Mouse (Mus musculus): Measurements from ENCODE around the gene Chpf. TPM values are rescaled to one million over a fixed set of nuclear protein-coding genes. Genes with fewer than 3 reads are reported as not detected.

The Chpf gene
- 10 to 100 TPM; 29.5 to 30.1 TPM for total RNA-seq (2021)
- long read RNA-seq, experiment 1, transcript Chpf-201 (4 exons, 2,892 nt): major isoform, 75 of 88 reads
- long read RNA-seq, experiment 1, transcript Chpf-205 (3 exons, 3,333 nt): minor isoform, 7 of 88 reads
- long read RNA-seq, experiment 1, partial matches to known transcripts: 3 of 88 reads
- long read RNA-seq, experiment 1, other reads (novel, unspliced or antisense): 0 of 88 reads
- long read RNA-seq, experiment 2, transcript Chpf-201 (4 exons, 2,892 nt): major isoform, 76 of 85 reads
- long read RNA-seq, experiment 2, partial matches to known transcripts: 0 of 85 reads
- long read RNA-seq, experiment 2, other reads (novel, unspliced or antisense): 6 of 85 reads

DNA sequence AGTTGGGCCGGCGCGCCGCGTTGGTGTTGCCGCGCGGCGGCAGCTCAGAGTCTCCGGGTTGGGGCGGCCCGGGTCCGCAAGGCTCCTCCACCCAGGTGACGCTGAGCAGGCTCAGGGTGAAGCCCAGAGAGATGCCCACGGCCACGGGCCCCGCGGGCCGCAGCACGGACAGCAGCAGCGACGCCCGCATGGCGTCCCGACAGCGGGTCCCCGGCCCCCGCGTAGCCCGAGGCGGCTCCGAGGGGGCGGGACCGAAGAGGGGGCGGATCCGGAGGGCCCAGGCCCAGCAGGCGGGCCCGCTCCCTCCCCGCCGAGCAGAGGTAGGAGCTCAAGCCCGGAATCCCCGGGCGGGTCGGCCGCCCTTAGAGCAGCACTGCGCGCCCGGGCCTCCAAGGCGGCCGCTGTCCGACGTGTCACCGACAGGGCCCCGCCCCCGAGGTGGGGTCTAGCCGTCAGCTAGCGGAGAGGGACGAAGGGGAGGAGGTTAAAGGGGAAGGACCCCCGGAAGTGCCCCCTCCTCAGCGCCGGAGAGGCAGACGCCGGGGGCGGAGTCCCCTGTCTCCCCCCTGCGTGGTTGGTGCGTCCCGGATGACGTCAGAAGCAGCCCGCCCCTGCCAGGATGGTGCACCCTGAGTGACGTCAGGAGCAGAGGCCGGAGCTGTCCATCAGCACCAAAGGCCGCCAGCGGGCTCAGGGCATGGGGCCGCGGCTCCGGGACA lies at the start of gene Chpf, which contains the start of gene Tmem198:
Gene Chpf, minus strand, starts transcription at position 392 of the 719 bp plus-strand sequence.
Gene Tmem198, plus strand, starts transcription at position 617 of the 719 bp plus-strand sequence.
- DNase-seq: peak; percentile 95 to 98
- intact Hi-C loops (cut with DNase I): no loop called here

DNA sequence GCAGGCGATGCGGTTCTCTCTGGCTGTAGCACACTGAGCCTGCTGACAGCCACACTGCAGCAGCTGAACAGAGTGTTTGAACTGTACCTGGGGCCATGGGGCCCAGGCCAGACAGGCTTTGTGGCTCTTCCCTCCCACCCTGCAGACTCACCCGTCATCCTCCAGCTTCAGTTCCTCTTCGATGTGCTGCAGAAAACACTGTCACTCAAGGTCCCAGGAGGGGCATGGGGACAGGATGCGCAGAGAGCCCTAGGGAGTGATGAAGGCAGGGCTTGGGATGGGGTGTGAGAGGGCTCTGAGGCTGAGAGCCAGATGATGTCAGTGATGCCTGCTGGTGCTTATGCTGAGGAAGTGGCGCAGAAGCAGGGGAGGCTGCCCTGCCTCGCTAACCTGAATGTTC lies 45.6 kb upstream of the Chpf start:
- intact Hi-C loops (cut with DNase I): no loop called here
- DNase-seq: no peak

DNA sequence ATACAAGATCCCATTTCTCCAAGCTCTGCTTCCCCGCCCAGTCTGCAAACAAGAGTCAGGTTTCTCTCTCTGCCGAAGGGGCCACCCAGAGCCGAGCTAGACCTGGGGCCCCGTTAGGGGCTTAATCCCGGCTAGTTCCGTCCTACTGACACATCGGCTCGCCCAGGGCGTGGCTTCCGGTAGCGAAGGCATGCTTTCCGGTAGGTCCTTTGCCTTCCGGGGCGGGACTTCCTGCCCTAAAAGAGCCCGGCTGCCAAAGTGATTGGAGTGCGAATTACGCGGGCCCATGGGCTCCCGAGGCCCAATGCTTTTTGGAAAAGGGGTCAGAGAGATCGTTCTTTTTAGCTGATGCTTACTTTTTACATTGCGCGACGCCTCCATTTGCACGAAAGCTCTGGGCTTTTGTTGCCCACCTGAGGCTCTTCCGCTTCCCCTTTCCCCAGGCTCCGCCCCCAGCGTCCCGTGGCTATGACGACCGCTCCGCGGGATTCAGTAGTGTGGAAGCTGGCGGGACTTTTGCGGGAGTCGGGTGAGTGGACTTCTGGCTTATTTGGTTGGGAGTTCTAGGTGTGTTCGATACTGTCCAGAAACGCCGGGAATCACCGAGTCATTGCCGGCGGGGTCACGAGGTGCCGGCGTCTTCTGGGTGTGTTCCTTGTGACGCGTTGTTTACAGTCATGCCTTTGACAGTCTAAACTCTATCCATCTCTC lies 42.4 kb upstream of the Chpf start, which contains the start of gene Stk11ip:
Gene Stk11ip, plus strand, starts transcription at position 209 of the 711 bp plus-strand sequence.
- intact Hi-C loops (cut with DNase I): loop anchor here (2.0 kb wide), 1 partner anchor 15 kb away; the partner anchor contains the start of genes Inha and Obsl1
- peak; percentile 90 to 95 for DNase-seq

DNA sequence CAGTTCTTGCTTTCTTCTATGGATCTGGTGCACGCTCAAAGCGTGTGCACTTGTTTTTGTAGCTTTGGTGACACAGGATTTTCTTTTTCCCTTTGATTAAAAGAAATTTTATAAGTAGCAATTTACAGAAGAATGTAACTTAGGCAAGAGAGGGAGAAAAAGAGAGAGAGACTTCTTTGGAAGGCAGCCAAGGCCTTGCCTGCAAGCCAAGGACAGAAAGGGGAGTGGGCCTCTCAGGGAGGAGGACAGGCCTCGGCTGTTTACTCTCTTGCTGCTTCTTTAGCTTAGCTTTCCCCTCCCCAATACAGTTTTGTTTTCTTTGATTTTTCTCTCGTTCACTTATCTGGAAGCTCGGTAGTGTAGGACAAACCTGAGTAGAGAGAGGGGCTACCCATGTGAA lies 40.5 kb upstream of the Chpf start:
- intact Hi-C loops (cut with DNase I): no loop called here
- no peak for DNase-seq

DNA sequence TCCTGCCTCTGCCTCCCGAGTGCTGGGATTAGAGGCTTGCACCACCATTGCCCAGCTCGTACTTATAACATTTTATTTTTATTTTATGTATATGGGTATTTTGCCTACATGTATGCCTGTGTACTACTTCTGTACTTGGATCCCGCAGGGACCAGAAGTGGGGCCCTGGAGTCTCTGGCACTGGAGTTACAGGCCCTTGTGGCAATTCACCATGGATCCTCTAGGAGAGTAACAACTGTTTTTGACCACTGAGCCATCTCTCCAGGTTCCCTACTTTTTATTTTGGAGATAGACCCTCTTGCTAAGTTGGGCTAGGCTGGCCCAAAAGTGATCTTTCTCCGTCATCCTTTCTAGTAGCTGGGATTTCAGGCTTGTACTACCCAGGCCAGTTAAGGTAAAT lies 39.3 kb upstream of the Chpf start:
- DNase-seq: no peak
- intact Hi-C loops (cut with DNase I): no loop called here

DNA sequence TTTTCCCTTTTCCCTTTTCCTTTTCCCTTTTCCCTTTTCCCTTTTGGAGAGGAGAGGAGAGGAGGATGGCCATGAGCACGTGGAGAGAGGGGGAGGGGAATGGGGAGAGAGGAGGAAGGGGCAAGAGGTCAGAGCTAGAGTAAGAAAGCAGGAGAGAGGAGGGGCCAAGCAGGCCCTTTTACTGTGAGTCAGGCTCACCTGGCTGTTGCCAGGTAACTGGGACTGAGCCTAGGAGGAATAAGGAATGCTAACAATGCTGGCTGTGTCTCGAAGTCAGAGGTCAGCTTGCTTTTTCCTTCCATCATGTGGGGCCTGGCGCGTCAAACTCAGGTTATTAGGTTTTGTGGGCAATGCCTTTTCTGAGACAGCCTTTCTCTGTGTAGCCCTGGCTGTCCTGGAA lies 38.9 kb upstream of the Chpf start:
- DNase-seq: no peak
- intact Hi-C loops (cut with DNase I): no loop called here

DNA sequence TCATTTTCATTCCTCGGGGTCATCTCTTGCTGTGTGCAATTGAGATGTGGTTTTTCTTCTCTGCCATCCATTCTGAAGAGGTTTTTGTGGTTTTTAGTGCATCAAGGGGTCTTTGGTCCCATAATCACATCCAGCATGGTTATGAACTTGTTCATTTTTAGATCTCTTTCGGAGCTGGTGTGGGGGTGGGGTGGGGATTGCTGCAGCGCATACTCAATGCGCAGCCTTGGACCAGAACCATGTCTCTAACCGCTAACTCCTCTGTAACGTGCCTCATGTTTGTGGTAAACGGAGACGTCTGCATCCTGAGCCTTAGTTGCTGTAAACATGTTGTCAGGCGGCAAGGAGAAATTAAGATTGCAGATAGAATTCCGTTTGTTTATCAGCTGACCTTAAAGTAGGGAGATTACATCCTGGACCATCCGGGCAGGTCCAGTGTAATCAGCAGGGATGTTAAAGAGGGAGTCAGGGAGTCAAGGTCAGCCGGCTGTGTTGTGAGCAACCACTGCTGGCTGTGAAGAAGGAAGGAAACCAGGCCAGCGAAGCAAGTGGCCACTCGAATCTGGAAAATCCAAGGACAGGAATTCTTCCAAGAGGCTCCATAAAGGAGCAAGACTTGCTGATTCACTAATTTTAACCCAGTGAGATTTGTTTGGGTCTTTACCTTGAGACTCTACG lies 37.7 kb upstream of the Chpf start:
- intact Hi-C loops (cut with DNase I): no loop called here
- no peak for DNase-seq

DNA sequence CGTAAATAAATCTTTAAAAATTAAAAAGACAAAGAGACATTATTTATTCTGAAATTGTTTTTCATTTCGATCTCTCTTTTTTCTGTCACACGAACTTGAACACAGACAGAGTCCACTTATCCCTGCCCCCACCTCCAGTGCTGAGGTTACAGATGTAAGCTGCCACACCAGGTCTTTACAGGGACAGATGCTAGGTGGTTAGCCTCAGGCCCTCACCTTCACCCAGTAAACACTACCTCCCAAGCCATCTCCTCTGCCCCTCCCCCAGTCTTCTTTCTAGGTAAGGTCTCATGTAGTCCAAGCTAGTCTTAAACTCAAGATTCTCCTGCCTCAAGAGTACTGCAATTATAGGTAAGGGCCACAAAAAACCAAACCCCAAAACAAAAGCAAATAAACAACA lies 33.4 kb upstream of the Chpf start:
- intact Hi-C loops (cut with DNase I): no loop called here
- no peak for DNase-seq

DNA sequence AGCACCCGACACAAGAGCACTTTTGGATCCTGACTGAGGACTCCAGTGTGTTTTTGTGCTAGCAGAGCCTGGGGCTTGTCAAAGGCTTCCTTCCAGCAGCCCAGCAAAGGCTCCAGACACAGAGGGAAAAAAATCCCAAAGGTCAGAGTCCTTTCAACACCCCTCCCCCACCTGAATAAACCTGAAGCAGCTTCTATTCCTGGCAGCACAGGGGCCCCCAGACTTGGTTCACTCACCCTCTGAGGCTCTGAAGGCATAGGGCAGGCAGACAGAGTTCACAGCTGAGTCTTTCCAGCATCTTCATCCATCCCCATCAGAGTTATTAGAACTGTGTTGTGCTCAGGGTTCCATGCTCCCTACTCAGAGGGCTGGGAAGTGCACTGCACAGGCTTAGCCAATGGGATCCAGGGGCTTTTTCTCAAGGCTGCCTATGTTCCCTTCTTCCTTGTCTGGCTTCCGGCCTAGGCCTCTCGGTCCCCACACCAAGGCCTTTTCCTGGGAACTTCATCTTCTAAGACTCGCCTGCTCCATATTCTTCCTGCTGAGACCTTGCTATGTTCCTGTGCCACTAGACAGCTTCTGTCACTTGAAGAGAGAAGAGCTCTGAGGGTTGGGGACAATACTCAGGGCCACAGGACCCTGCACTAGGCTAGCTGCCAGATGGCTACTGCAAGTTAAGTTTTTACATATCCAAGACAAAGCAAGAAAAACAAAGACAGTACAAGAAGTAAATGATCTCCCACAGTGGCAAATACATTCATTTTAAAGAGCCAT lies 32.5 kb upstream of the Chpf start:
- DNase-seq: no peak
- intact Hi-C loops (cut with DNase I): no loop called here

DNA sequence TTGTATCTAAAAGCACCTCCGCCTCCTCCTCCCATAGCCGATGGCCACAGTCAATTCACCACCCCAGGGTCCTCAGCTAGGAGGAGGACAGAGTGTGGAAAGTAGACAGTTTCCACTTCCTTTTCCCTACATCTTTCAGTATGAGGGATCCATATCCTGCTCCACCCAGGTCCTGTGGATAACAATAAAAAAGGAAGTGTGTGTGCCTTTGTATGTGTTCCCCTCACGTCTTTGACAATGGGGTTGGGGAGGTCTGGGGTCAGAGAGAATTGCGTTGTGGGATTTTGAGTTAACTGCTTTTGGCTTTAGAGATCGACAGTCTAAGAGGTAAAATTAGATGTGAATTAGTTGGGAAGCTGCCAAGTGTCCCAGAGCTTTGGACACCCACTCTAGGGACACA lies 31.0 kb upstream of the Chpf start:
- intact Hi-C loops (cut with DNase I): no loop called here
- DNase-seq: no peak

DNA sequence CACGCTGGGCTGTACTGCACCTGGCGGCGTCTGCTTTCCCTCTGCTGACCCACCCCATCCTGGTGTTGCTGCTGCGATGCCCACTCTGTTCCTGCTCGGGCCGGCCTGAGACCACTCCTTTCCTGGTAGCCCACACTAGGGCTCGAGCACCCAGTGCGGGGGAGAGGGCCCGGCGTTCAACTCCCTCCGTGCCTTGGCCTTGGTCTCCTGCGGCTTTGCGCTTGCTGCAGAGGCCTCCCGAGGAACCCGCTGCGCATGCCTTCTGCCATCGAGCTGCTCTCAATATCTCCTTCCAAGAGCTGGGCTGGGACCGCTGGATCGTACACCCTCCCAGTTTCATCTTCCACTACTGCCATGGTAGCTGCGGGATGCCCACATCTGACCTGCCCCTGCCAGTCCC lies 30.5 kb upstream of the Chpf start:
- DNase-seq: no peak
- intact Hi-C loops (cut with DNase I): no loop called here

DNA sequence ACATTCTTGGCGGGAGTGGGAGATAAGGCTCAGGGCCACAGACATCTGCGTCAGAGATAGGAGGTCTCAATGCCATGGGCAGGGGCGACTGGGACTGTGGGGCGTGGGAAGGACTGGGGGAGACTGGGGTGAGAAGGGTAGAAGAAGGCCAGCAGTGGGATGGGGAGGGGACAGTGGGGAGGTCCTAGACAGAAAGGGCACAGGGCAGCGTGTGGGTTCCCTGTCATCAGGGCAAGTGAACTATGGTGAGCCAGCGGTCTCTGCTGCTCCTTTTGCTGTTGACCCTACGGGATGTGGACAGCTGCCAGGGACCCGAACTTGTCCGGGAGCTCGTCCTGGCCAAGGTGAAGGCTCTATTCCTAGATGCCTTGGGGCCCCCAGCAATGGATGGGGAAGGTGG lies 27.9 kb upstream of the Chpf start, which contains the start of gene Inha:
Gene Inha, plus strand, starts transcription at position 72 of the 400 bp plus-strand sequence.
- intact Hi-C loops (cut with DNase I): loop anchor here (2.0 kb wide), 1 partner anchor 14 kb away; the partner anchor contains the start of gene Stk11ip
- DNase-seq: no peak

DNA sequence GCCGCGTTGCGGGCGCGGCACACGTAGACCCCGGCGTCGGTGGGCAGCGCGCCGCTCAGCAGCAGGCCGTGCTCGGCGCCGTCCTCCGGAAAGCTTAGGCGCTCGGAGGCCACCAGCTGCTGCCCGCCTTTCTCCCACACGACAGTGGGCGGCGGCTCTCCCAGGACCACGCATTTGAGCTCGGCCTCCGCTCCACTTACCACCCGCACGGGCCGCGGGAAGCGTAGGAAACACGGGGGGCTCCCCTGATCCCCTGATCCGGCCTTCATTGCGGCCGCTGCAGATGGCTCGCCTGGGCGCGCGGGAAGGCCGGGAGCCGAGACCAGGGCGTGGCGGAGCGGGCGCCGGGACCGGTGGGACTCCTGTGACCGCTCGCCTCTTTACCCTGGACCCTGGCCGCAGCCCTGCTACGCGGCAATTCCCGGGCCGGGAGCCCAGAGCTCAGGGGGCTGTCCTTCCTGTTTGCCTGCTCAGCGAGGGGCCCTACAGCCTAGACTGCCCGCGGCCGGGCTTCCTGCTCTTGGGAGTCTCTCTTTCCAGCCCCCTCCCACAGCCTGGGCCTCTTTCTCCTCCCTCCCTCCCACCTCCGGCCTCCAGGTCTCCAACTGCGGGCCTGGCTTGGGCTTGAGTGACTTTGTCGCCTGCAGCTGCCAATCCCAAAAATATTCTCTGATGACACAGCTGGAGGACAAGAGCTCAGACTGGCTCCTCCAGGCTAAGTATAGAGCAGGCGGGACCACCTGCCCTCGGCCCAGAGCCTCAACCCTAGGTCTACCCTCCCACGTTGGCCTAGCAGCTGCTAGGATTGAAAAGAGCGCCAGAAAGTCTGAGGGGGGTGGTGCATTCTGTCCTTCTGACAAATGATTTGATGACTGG lies 27.1 kb upstream of the Chpf start, which contains the start of gene Obsl1:
Gene Obsl1, minus strand, starts transcription at position 497 of the 876 bp plus-strand sequence.
- peak; percentile 84 to 87 for DNase-seq
- intact Hi-C loops (cut with DNase I): loop anchor here (2.0 kb wide), 2 partner anchors 15 to 55 kb away; partner anchors contain the start of gene Stk11ip

DNA sequence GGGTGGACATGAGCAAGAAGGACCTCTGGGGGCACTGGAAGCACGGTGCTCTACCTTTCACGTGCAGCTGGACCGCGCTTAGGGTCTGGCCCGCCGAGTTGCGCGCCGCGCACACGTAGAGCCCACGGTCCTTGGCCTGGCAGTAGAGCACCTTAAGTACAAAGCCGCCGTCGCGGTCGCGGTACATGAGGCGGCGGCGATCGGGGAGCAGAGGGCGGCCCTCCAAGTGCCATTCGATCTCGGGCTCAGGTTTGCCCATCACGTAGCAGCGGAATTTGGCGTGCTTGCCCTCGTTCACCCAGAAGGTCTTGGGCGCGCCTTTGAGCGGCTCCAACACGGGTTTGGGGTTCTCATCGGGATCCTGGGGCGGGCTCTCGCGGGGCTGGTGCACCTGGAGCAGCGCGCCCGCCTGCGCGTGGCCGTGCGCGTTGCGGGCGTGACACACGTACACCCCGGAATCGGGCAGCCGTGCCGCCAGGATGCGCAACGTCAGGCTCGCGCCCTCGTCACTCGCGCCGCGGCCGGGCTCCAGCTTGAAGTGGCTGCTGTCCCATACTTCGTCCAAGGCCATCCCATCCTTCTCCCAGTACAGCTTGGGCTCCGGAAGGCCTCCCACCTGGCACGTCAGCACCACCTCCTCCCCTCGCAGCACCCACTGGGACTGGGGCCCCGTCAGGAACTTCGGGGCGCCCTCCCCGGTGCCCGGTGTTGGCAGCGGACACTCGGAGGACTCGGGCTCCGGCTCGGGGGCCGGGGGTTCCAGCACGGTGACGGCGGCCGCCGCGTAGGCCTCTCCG lies 26.2 kb upstream of the Chpf start:
- DNase-seq: peak; percentile 78 to 81
- intact Hi-C loops (cut with DNase I): loop anchor here (2.0 kb wide), 1 partner anchor 55 kb away; no protein-coding TSS in a partner anchor

DNA sequence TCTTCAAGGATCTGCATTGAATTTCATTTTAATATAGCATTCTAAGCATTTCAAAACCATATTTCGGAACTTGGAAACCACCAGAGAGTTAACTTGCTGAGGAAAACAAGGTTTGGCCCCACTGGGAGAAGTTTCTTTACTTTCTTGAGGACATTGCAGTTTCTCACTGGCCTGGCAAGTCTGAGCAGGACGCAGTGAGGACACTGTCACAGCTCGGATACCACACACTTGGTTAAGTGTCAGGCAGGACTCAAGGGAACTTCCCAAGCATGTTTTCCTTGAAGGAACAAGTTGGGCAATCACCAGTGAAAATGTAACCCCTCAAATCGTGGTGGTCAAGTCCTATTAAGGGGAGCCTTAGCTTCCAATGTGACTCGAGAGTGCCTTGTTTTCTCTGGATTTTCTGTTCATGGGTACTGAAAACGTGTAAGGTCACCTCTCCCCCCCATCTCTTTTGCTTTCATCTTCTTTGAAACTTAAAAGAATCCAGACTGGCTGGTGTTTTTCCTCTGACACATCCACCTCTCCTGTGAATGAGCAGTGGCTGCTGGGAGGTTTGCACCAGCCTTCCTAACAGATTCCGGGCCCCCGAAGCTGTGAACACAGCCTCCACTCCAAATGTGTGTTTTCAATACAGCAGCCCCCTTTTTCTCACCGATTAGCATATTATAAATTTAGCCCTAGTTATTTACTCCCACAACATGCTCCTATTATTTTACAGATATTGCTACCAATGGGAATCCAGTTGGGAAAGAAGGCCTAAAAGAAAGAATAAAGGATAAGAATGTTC lies 25.3 kb upstream of the Chpf start:
- intact Hi-C loops (cut with DNase I): loop anchor here (2.0 kb wide), 1 partner anchor 56 kb away; no protein-coding TSS in a partner anchor

DNA sequence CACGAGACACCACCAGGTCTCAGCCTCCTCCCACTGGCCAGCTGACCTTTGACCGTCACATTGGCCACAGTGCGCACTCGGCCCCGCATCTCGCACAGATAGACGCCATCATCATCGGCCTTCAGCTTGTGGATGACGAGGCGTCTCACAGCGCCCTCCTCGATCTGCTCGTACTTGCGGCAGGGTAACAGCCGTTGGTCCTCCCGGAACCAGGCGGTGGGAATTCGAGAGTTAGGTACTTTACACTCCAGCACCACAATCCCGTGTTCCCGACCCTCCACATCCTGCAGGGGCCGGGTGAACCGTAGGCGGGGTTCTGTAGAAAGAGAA lies 24.5 kb upstream of the Chpf start:
- no peak for DNase-seq
- intact Hi-C loops (cut with DNase I): loop anchor here (2.0 kb wide), 1 partner anchor 23 kb away; no protein-coding TSS in a partner anchor

More for the DNA sequence above, 25.3 kb upstream of the Chpf start:
- DNase-seq: no peak

All from heart, postnatal 14 days (tissue).